Mouse (Mus musculus) limb, embryonic 12.5 days (tissue): ENCODE measurements around the gene Pdik1l. TPM values are rescaled to one million over a fixed set of nuclear protein-coding genes. Genes with fewer than 3 reads are reported as not detected.
"Not testable (repeated sequence)": the region's sequence is repeated elsewhere in the genome, so short reads cannot be mapped to it uniquely, and the experiment has no call there.

ENCODE experiments used
- ATAC-seq: fragments of 200-750 bp; cut with Nextera tagmentation; 2 replicates; pipeline ENCODE4 v1.8.0; 2017; ENCODE audit warnings: low read depth, moderate TSS enrichment; ENCODE audit not compliant: insufficient number of reproducible peaks, insufficient read depth, low FRiP score, low TSS enrichment
- H3K27ac ChIP-seq: fragments of 300-500 bp; sonication (generic); 2 replicates; pipeline ENCODE4 v1.5.1; 2016; ENCODE audit warnings: mild to moderate bottlenecking, moderate library complexity
- H3K27me3 ChIP-seq: fragments of 300-500 bp; sonication (generic); 2 replicates; pipeline ENCODE4 v1.6.1; 2016; ENCODE audit warnings: mild to moderate bottlenecking, moderate library complexity
- H3K36me3 ChIP-seq: fragments of 300-500 bp; sonication (generic); 2 replicates; pipeline ENCODE4 v1.6.1; 2016; ENCODE audit warnings: mild to moderate bottlenecking, moderate library complexity
- H3K4me1 ChIP-seq: fragments of 300-500 bp; sonication (generic); replicated peaks from 2 replicates; pipeline ENCODE4 v1.6.1; 2016
- H3K4me2 ChIP-seq: fragments of 300-500 bp; sonication (generic); 2 replicates; pipeline ENCODE4 v1.6.1; 2016; ENCODE audit warnings: mild to moderate bottlenecking, moderate library complexity
- H3K4me3 ChIP-seq: fragments of 300-500 bp; sonication (generic); replicated peaks from 2 replicates; pipeline ENCODE4 v1.5.1; 2016; ENCODE audit warnings: mild to moderate bottlenecking
- H3K9ac ChIP-seq: fragments of 300-500 bp; sonication (generic); replicated peaks from 2 replicates; pipeline ENCODE4 v1.6.1; 2016; ENCODE audit warnings: mild to moderate bottlenecking, moderate library complexity
- H3K9me3 ChIP-seq: fragments of 300-500 bp; sonication (generic); 2 replicates; pipeline ENCODE4 v1.6.1; 2016; ENCODE audit warnings: mild to moderate bottlenecking, moderate library complexity
- WGBS: fragments of 180-500 bp; shearing (Covaris S2); methylation state at CpG from one replicate; pipeline ENCODE4 v1.1.7; 2016; 5-methylcytosine and 5-hydroxymethylcytosine counted together
- polyA plus RNA-seq: library from polyadenylated mRNA; unstranded; fragments of >200 nt; fragmentation: Nextera tagmentation; extraction: Ambion mirVana; gene quantifications from 2 replicates; pipeline ENCODE4 v1.2.1, GENCODE M21; 2016

The Pdik1l gene
- polyA plus RNA-seq, 1 experiment from 2014 or later = 23.9 TPM

- H3K27ac ChIP-seq = peak overlapping the region; percentile 72
- ATAC-seq = peak; percentile 4; the same call in 1 of the 2 replicates
Measured at GRCm38 (mm10) chr4:134286226-134287167, 1.2 kb downstream of the Pdik1l start.

DNA sequence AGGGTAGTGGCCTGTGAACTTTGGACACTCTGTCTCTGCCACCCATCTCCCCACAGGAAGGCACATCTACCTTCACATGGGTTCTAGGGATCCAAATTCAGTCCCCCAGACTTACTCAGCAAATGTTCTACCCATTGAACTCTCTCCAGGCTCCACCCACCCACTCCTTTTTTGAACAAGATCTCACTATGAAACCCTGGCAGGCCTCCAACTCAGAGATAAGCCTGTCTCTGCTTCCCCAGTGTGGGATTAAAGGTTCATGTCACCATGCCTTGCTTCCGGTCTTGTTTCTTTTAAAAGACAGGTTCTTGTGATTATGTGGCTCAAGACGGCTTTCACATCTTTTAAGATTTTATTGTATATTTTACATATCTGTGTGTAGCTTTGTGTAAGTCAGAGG, 2.8 kb downstream of the Pdik1l start:
- WGBS = 93% methylated on average over 2 of the region's 2 CpGs
- Histone ChIP-seq H3K27me3 (no peaks in the 10 kb centered on the region), H3K4me2 (no peak overlapping the region), H3K4me3 (no peak overlapping the region), H3K9me3 (no peaks in the 10 kb centered on the region), H3K4me1 (peaks cover 22% of the 10 kb centered on the region), H3K27ac (no peak overlapping the region), H3K36me3 (peaks cover 50% of the 10 kb centered on the region), H3K9ac (no peak overlapping the region)
- ATAC-seq = no peak

More at GRCm38 (mm10) chr4:134286226-134287167, 1.2 kb downstream of the Pdik1l start:
- Histone ChIP-seq H3K9me3 (no peaks in the 10 kb centered on the region), H3K4me2 (peak overlapping the region; percentile 98), H3K9ac (peak overlapping the region; percentile 98), H3K36me3 (peaks cover 35% of the 10 kb centered on the region), H3K27me3 (no peaks in the 10 kb centered on the region), H3K4me3 (peak overlapping the region; percentile 98), H3K4me1 (peaks cover 22% of the 10 kb centered on the region)
- 4% methylated on average over 59 of the region's 59 CpGs for whole genome bisulfite sequencing

DNA sequence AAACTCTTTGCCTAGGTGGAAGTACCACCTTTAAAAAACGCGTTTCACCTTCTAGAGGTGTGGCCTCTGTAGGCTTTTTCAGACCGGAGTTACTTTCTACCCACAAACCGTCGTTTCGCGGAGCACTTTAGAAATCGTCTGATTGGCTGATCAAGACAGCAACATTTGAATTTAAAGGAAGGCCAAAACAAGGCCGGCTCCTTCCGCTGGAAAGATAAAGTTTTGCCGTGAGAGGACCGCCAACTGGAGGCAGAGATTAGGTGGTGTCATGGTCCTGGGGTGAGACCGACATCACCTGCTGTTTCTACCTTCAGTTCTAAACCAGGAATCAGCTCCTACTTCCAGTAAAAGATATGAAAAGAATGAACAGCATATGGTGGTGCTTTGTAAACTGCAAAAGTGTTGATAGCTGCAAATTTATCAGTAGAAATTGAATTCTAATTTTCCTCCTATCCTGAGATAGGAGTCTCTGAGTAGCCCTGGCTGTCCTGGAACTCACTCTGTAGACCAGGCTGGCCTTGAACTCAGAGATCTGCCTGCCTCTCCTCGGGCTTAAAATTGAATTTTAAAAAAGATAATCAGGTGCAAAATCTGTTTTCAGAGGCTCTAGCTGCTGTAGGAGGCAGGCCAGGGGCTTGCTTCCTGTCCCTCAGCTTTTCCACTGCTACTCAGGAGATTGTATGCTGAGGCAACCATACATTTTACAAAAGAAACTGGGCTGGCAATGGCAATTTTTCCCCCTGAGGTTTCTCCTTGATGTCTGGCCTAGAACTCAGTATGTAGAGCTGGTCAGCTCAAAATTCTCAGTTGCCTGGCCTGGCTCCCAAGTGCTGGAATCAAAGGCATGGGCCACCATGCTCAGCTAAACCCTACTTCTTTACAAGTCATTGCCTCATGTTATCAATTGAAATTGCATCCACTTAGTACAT, 14.0 kb downstream of the Pdik1l start:
- H3K9ac ChIP-seq = no peak overlapping the region; the same call in 1 of the 2 replicates
- H3K27me3 ChIP-seq = no peaks in the 10 kb centered on the region
- peak overlapping the region; percentile 42 for H3K4me2 ChIP-seq
- H3K9me3 ChIP-seq = no peaks in the 10 kb centered on the region
- WGBS = 4% methylated on average over 14 of the region's 14 CpGs
- H3K36me3 ChIP-seq = peaks cover 29% of the 10 kb centered on the region
- no peak overlapping the region for H3K27ac ChIP-seq
- no peak for ATAC-seq
- peak overlapping the region; percentile 16 for H3K4me3 ChIP-seq
- H3K4me1 ChIP-seq = peaks cover 7% of the 10 kb centered on the region; the same call in 1 of the 2 replicates

GRCm38 (mm10) chr4:134272731-134273416, 14.8 kb downstream of the Pdik1l start:
- Histone ChIP-seq H3K9ac (no peak overlapping the region), H3K27me3 (no peaks in the 10 kb centered on the region), H3K4me2 (peak overlapping the region; percentile 42), H3K36me3 (peaks cover 21% of the 10 kb centered on the region), H3K4me3 (peak overlapping the region; percentile 16), H3K4me1 (peaks cover 7% of the 10 kb centered on the region; the same call in 1 of the 2 replicates), H3K9me3 (no peaks in the 10 kb centered on the region), H3K27ac (no peak overlapping the region; the same call in 1 of the 2 replicates)
- 21% methylated on average over 12 of the region's 13 CpGs for WGBS
- no peak for ATAC-seq

- 84% methylated on average over 7 of the region's 7 CpGs for WGBS
- Histone ChIP-seq H3K9me3 (no peaks in the 10 kb centered on the region), H3K4me3 (no peak overlapping the region), H3K36me3 (peaks cover 12% of the 10 kb centered on the region), H3K4me2 (no peak overlapping the region), H3K4me1 (peaks cover 7% of the 10 kb centered on the region; the same call in 1 of the 2 replicates), H3K27ac (no peak overlapping the region), H3K9ac (no peak overlapping the region), H3K27me3 (no peaks in the 10 kb centered on the region)
- ATAC-seq = no peak
Measured at GRCm38 (mm10) chr4:134271979-134272378, 15.7 kb downstream of the Pdik1l start.

DNA sequence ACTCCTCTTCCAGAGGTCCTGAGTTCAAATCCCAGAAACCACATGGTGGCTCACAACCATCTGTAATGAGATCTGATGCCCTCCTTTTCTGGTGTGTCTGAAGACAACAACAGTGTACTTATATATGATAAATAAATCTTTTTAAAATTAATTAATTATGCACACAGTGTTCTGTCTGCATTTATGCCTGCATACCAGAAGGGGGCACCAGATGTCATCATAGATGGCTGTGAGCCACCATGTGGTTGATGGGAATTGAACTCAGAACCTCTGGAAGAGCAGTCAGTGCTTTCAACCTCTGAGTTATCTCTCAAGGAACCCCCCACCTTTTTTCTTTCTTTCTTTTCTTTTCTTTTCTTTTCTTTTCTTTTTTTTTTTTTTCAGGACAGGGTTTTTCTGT, 18.1 kb downstream of the Pdik1l start:
- not testable (repeated sequence) for H3K4me1 ChIP-seq, H3K4me2 ChIP-seq, H3K4me3 ChIP-seq, H3K9ac ChIP-seq, ATAC-seq, H3K27me3 ChIP-seq, H3K9me3 ChIP-seq, H3K36me3 ChIP-seq, H3K27ac ChIP-seq

- no peak overlapping the region for H3K4me2 ChIP-seq
Measured at GRCm38 (mm10) chr4:134268102-134268655, 19.5 kb downstream of the Pdik1l start.

GRCm38 (mm10) chr4:134265860-134266585, 21.7 kb downstream of the Pdik1l start:
- H3K27ac ChIP-seq = no peak overlapping the region
- no peaks in the 10 kb centered on the region for H3K4me1 ChIP-seq
- no peaks in the 10 kb centered on the region for H3K27me3 ChIP-seq
- no peak for ATAC-seq
- no peaks in the 10 kb centered on the region for H3K9me3 ChIP-seq
- no peak overlapping the region for H3K4me2 ChIP-seq
- no peak overlapping the region for H3K9ac ChIP-seq
- no peak overlapping the region for H3K4me3 ChIP-seq
- 66% methylated on average over 9 of the region's 9 CpGs for WGBS
- no peaks in the 10 kb centered on the region for H3K36me3 ChIP-seq

More at GRCm38 (mm10) chr4:134268102-134268655, 19.5 kb downstream of the Pdik1l start:
- 86% methylated on average over 19 of the region's 19 CpGs for WGBS
- Histone ChIP-seq H3K27me3 (no peaks in the 10 kb centered on the region), H3K9me3 (no peaks in the 10 kb centered on the region), H3K9ac (no peak overlapping the region), H3K4me3 (no peak overlapping the region), H3K27ac (no peak overlapping the region), H3K36me3 (no peaks in the 10 kb centered on the region), H3K4me1 (peaks cover 7% of the 10 kb centered on the region; the same call in 1 of the 2 replicates)
- ATAC-seq = no peak

GRCm38 (mm10) chr4:134263191-134263590, 24.5 kb downstream of the Pdik1l start:
- H3K27me3 ChIP-seq = no peaks in the 10 kb centered on the region
- no peak overlapping the region for H3K27ac ChIP-seq
- 34% methylated on average over 6 of the region's 6 CpGs for WGBS

DNA sequence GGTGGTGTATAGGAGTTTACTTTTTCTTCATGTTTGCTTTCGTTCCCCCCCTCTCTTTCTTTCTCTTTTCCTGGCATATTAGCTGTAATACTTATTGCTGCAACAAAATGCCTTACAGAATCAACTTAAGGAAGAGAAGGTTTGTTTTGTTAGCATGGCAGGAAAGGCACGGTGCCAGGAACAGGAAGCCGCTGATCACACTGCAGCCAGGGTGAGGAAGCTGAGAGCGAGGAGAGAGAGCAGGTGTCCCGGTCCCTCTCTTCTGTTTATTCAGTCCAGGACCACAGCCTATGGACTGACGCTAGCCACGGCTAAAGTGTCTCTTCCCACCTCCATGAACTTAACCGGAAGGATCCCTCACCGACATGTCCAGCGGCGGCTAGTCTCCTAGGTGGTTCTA, 29.3 kb downstream of the Pdik1l start:
- Histone ChIP-seq H3K36me3 (no peaks in the 10 kb centered on the region), H3K4me1 (peaks cover 30% of the 10 kb centered on the region), H3K4me2 (no peak overlapping the region), H3K9ac (no peak overlapping the region), H3K9me3 (no peaks in the 10 kb centered on the region), H3K4me3 (no peak overlapping the region), H3K27ac (no peak overlapping the region), H3K27me3 (peaks cover 21% of the 10 kb centered on the region)
- 72% methylated on average over 11 of the region's 11 CpGs for WGBS
- no peak for ATAC-seq

More at GRCm38 (mm10) chr4:134263191-134263590, 24.5 kb downstream of the Pdik1l start:
- Histone ChIP-seq H3K4me3 (no peak overlapping the region), H3K36me3 (no peaks in the 10 kb centered on the region), H3K9me3 (no peaks in the 10 kb centered on the region), H3K4me2 (no peak overlapping the region), H3K4me1 (no peaks in the 10 kb centered on the region), H3K9ac (no peak overlapping the region)
- ATAC-seq = no peak
